Comparison of ENCODE assay signal across 14 mouse cellular contexts in genomic region chr4:85405276-85405675, GRCm38 (mm10).
DNase-seq lines count a peak whose midpoint lies in the region; ATAC-seq lines count a peak whose summit lies in the region.
"Had no signal": no experiment of that assay in that cellular context is flagged by ENCODE, and none has a peak within 500 bp of the region (broad histone marks: within the 10 kb centered on the region; RNA-seq: fewer than 3 reads in every experiment).

No protein-coding gene starts in this region.

- no peak for DNase-seq in hindbrain, embryonic 10.5 days (ENCODE audit: low spot score)
- DNase-seq in neural tube, embryonic 10.5 days (ENCODE audit: extremely low spot score, low spot score): no peak
- no peak for DNase-seq in midbrain, embryonic 11.5 days (ENCODE audit: low spot score, missing footprints)
- DNase-seq in lung, postnatal 10 days: no peak
- DNase-seq in gastrocnemius, postnatal 14 days: no peak
- DNase-seq in adrenal gland, postnatal 4 days (ENCODE audit: low spot score in 2 of 2): no peak
- DNase-seq: gastrocnemius, postnatal 25 days had no signal

- no peaks in the 10 kb centered on the region for H3K27me3 ChIP-seq in hindbrain, embryonic 12.5 days
- H3K27me3 ChIP-seq in hindbrain, embryonic 10.5 days (ENCODE audit: insufficient read depth, poor library complexity, severe bottlenecking): no peaks in the 10 kb centered on the region
- H3K27me3 ChIP-seq in neural tube, embryonic 14.5 days (ENCODE audit: control insufficient read depth, insufficient read depth, low read length): no peaks in the 10 kb centered on the region
- no peaks in the 10 kb centered on the region for H3K27me3 ChIP-seq in midbrain, embryonic 11.5 days (ENCODE audit: control insufficient read depth, insufficient read depth, low read length)
- H3K27me3 ChIP-seq: intestine, embryonic 15.5 days; lung, embryonic 15.5 days had no signal

- H3K4me2 ChIP-seq in hindbrain, embryonic 12.5 days (replicated peaks): no peak overlapping the region
- no peak overlapping the region for H3K4me2 ChIP-seq in neural tube, embryonic 14.5 days (ENCODE audit: low read depth, low read length)
- H3K4me2 ChIP-seq in midbrain, embryonic 11.5 days: no peak overlapping the region
- H3K4me2 ChIP-seq: intestine, embryonic 15.5 days; liver, embryonic 11.5 days; lung, embryonic 15.5 days had no signal

- H3K4me3 ChIP-seq in hindbrain, embryonic 12.5 days: no peak overlapping the region
- no peak overlapping the region for H3K4me3 ChIP-seq in hindbrain, embryonic 10.5 days
- H3K4me3 ChIP-seq in neural tube, embryonic 14.5 days (ENCODE audit: low read depth, low read length): no peak overlapping the region
- no peak overlapping the region for H3K4me3 ChIP-seq in midbrain, embryonic 11.5 days (ENCODE audit: low read depth, low read length)
- H3K4me3 ChIP-seq: heart, embryonic 10.5 days; intestine, embryonic 15.5 days; lung, embryonic 15.5 days; myocyte had no signal

- no peaks in the 10 kb centered on the region for H3K9me3 ChIP-seq in hindbrain, embryonic 12.5 days (replicated peaks)
- no peaks in the 10 kb centered on the region for H3K9me3 ChIP-seq in hindbrain, embryonic 10.5 days
- H3K9me3 ChIP-seq in neural tube, embryonic 14.5 days (ENCODE audit: control insufficient read depth, low read length): no peaks in the 10 kb centered on the region
- no peaks in the 10 kb centered on the region for H3K9me3 ChIP-seq in midbrain, embryonic 11.5 days (ENCODE audit: control insufficient read depth, low read length)
- H3K9me3 ChIP-seq: heart, embryonic 10.5 days; intestine, embryonic 15.5 days; lung, embryonic 15.5 days had no signal

- 79% methylated on average over 7 of the region's 7 CpGs for WGBS in hindbrain, embryonic 12.5 days
- WGBS in hindbrain, embryonic 10.5 days: 79% methylated on average over 7 of the region's 7 CpGs
- 69% methylated on average over 7 of the region's 7 CpGs for WGBS in neural tube, embryonic 14.5 days
- 77% methylated on average over 7 of the region's 7 CpGs for WGBS in midbrain, embryonic 11.5 days

- peak; percentile 38; the same call in 1 of the 2 replicates for ATAC-seq in hindbrain, embryonic 12.5 days (ENCODE audit: low FRiP score)
- ATAC-seq in neural tube, embryonic 14.5 days (ENCODE audit: low read depth): peak; percentile 31; the same call in 1 of the 2 replicates
- ATAC-seq in midbrain, embryonic 11.5 days (ENCODE audit: low FRiP score): peak; percentile 42; the same call in 1 of the 2 replicates
- ATAC-seq: intestine, embryonic 15.5 days had no signal

- no peaks in the 10 kb centered on the region for H3K4me1 ChIP-seq in hindbrain, embryonic 12.5 days
- H3K4me1 ChIP-seq in hindbrain, embryonic 10.5 days (replicated peaks): no peaks in the 10 kb centered on the region
- H3K4me1 ChIP-seq in neural tube, embryonic 14.5 days (ENCODE audit: control insufficient read depth, insufficient read depth, low read length): no peaks in the 10 kb centered on the region
- no peaks in the 10 kb centered on the region for H3K4me1 ChIP-seq in midbrain, embryonic 11.5 days (ENCODE audit: control insufficient read depth, insufficient read depth, low read length)
- H3K4me1 ChIP-seq: heart, embryonic 10.5 days; intestine, embryonic 15.5 days; lung, embryonic 15.5 days had no signal

- no peak overlapping the region for H3K27ac ChIP-seq in hindbrain, embryonic 12.5 days
- H3K27ac ChIP-seq in hindbrain, embryonic 10.5 days: no peak overlapping the region
- no peak overlapping the region for H3K27ac ChIP-seq in neural tube, embryonic 14.5 days (ENCODE audit: low read depth, low read length)
- H3K27ac ChIP-seq in midbrain, embryonic 11.5 days (ENCODE audit: low read depth, low read length): no peak overlapping the region
- H3K27ac ChIP-seq: heart, embryonic 10.5 days; intestine, embryonic 15.5 days; lung, embryonic 15.5 days had no signal

- no peaks in the 10 kb centered on the region for H3K36me3 ChIP-seq in hindbrain, embryonic 12.5 days
- H3K36me3 ChIP-seq in hindbrain, embryonic 10.5 days: no peaks in the 10 kb centered on the region
- H3K36me3 ChIP-seq in neural tube, embryonic 14.5 days (ENCODE audit: control insufficient read depth, insufficient read depth, low read length): no peaks in the 10 kb centered on the region
- H3K36me3 ChIP-seq in midbrain, embryonic 11.5 days (ENCODE audit: control insufficient read depth, insufficient read depth, low read length): no peaks in the 10 kb centered on the region
- H3K36me3 ChIP-seq: heart, embryonic 10.5 days; intestine, embryonic 15.5 days; lung, embryonic 15.5 days had no signal

- intact Hi-C loops in gastrocnemius, postnatal 14 days (cut with DNase I; ENCODE audit: low total_unique reads): no loop called here

- no peak overlapping the region for H3K9ac ChIP-seq in hindbrain, embryonic 12.5 days
- no peak overlapping the region for H3K9ac ChIP-seq in neural tube, embryonic 14.5 days (replicated peaks; ENCODE audit: low read depth, low read length)
- H3K9ac ChIP-seq in midbrain, embryonic 11.5 days (ENCODE audit: low read length): no peak overlapping the region
- H3K9ac ChIP-seq: intestine, embryonic 15.5 days; lung, embryonic 15.5 days had no signal
